Mouse (Mus musculus) heart, adult 11 months (tissue): ENCODE data around the gene Gad2.
"Not testable (repeated sequence)": the region's sequence is repeated elsewhere in the genome, so short reads cannot be mapped to it uniquely, and the experiment has no call there.

Experiments
- DNase-seq: peaks from one replicate; pipeline ENCODE4 v3.0.0; 2022

Gad2 gene

GRCm38 (mm10) chr2:22621828-22622731 is at the start of gene Gad2:
Gene Gad2 (plus strand): TSS chr2:22622205.
- DNase-seq = peak; percentile 83

- not testable (repeated sequence) for DNase-seq
Observed at GRCm38 (mm10) chr2:22587469-22588169, 34.4 kb upstream of the Gad2 start.

- DNase-seq = not testable (repeated sequence)
Observed at GRCm38 (mm10) chr2:22588170-22588541, 33.8 kb upstream of the Gad2 start.

GRCm38 (mm10) chr2:22588673-22589381 is 33.2 kb upstream of the Gad2 start:
- not testable (repeated sequence) for DNase-seq

GRCm38 (mm10) chr2:22589382-22590205 is 32.4 kb upstream of the Gad2 start:
- not testable (repeated sequence) for DNase-seq

GRCm38 (mm10) chr2:22590206-22590490 is 31.9 kb upstream of the Gad2 start:
- DNase-seq = no peak

GRCm38 (mm10) chr2:22617951-22618350 is 4.1 kb upstream of the Gad2 start:
- DNase-seq = no peak

- DNase-seq = no peak
Observed at GRCm38 (mm10) chr2:22619416-22619815, 2.6 kb upstream of the Gad2 start.

- no peak for DNase-seq
Observed at GRCm38 (mm10) chr2:22620030-22620429, 2.0 kb upstream of the Gad2 start.

GRCm38 (mm10) chr2:22620534-22620933 is 1.5 kb upstream of the Gad2 start:
- no peak for DNase-seq

GRCm38 (mm10) chr2:22620978-22621827 is 802 bp upstream of the Gad2 start:
- DNase-seq = no peak

- DNase-seq = peak; percentile 79
Observed at GRCm38 (mm10) chr2:22623111-22624070, 1.4 kb downstream of the Gad2 start.

- no peak for DNase-seq
Observed at GRCm38 (mm10) chr2:22624188-22624975, 2.4 kb downstream of the Gad2 start.

GRCm38 (mm10) chr2:22625096-22625960 is 3.3 kb downstream of the Gad2 start:
- no peak for DNase-seq

GRCm38 (mm10) chr2:22627147-22627666 is 5.2 kb downstream of the Gad2 start:
- no peak for DNase-seq

- DNase-seq = no peak
Observed at GRCm38 (mm10) chr2:22627819-22628432, 5.9 kb downstream of the Gad2 start.

- DNase-seq = no peak
Observed at GRCm38 (mm10) chr2:22634766-22635165, 12.8 kb downstream of the Gad2 start.

- no peak for DNase-seq
Observed at GRCm38 (mm10) chr2:22646134-22646533, 24.1 kb downstream of the Gad2 start.
